Mouse (Mus musculus) right cerebral cortex, postnatal 14 days (tissue): ENCODE measurements at regions not wholly inside any gene's neighbourhood (a gene's known extent, or its start where the extent isn't known, plus 50 kb on each side); places are given as distances from the start of the nearest gene placed in this dataset.

Experiments used
- DNase-seq: peaks from one replicate; pipeline ENCODE4 v3.0.0; 2022

DNA sequence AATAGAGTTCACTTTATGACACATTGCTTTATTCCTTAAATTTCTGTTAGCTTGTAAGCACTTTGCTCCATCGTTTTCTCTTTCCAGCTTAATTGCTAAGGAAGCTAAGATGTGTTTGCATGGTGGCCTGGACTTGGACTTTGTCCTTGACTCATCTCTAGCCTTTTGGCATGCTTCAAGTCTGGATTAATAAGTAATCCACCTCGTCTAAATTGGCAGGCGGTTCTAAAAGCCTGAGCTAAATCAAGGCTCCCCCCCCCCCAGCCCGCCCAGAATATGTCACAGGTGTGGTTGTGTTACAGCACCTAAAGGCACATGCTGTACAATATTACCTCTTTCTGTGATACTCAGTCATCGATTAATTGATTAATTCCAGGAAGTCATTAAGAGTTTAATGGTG is 94.7 kb upstream of the Slc13a1 start:
- no peak for DNase-seq

DNA sequence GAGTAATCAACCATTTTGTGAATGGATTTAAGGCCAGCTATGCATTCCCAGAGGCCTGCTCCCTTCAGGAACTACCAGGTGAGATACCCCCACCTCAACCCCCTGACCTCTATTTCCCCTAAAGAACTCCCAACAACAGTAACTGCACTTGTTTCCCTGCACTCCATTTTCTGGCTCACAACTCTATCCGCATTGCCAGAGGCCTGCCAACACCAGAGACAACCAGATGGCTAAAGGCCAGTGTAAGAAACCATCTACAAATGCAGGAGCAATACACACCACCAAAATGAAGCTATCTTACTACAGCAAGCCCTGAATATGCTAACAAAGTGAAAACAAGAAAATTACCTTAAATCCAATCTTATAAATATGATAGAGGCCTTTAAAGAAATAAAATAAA is 77.7 kb upstream of the Slc13a1 start:
- DNase-seq = no peak

DNA sequence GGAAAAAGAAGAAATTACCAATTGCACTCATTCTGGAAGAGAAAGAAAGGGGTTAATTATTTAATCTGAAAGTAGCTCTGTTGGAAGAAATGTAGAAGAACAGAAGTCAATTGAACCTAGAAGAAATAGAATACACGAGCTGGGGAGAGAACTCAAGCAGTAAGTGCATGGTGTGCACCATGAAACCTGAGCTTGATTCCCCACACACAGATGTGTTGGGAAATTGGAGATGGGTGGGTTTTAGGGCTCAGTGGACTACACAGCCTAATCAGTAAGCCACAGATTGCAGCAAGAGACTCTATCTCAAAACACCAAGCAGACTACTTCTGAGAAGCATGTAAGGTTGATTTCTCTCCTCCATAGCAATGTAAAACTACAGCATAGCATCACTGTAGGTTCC is 70.6 kb upstream of the Slc13a1 start:
- DNase-seq = no peak

DNA sequence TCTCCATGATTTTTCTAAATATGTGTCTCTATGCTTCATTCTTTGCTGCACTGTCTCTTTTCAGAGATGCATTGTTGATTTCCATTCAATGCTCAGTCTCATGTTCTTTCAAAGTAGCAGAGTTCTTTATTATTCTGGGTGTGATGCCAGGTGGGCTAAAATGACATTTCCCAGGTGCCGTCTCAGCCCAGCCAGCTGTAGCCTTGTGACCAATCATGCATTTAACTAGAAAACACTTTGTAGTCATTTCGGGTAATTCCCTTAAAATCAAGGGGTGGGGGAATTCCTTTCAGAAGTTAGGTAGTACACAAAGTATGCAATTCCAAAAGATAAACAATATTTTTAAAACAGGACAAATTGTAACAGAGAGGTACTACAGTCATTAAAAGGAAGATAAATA is 70.2 kb upstream of the Slc13a1 start:
- DNase-seq = no peak

DNA sequence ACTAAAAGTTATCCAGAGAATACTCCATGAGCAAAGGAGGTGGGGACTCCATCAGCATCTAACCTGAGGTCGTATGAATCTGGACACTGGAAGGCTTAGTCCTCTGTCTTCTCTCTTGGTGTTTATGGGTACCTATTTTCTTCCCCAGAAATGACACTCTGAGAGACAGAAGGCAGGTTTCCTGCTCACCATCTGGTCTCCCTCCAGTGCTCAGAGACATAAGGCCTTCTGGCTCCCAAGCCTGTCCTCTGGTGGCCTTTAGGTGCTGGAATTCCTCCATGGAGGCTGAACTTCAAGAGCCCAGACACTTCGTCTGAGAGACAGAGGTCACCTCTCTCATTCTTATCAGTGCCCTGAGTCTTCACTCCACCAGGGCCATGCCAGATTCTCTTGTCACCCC is 65.7 kb upstream of the Slc13a1 start:
- DNase-seq = no peak

DNA sequence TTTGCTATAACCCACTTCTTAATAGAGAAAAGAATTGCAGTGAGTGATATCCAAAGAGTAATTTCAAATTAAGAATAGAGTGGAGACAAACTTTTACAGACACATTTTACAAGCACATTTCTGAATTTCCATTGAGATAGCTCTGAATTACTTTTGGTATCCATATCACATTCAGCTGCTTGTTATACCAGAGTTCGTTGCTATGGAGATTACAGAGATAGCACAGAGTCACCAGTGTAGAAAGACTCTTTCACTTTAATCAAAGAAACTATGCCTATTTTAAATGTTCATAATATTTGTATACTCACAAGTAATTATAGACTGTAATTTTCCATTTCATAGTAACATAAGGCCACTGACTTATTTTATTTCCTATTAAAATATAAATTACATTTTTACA is 52.7 kb upstream of the Slc13a1 start:
- no peak for DNase-seq

DNA sequence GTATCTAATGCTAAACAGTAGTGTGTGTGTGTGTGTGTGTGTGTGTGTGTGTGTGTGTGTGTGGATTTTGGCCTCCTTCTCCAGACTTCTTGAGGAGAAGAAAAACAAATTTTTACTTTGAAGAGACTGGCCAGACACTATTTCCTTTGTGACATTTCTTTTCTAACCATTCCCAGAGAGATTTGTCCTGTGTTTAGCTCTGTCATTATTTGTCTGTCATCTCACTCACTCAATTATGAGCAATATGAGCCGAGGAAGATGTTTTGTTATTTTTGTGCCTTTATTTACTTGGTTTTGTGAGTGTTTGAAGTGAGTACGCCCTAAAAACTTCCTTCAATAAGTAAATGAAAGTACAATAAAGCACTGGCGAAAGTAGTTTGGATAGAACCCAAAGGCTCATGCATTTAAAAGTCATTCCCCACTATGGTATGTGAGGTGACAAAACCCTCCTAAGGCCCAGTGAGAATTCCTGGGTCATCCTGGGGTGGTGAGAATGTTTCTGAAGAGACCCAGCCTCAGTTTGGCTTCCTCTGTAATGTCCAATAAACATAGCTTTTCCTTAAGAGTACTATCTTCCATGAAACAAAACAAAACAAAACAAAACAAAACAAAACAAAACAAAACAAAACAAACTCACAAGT is 52.1 kb upstream of the Slc13a1 start:
- no peak for DNase-seq
